Mouse (Mus musculus): ENCODE data around the gene Vegfa. TPM values are rescaled to one million over a fixed set of nuclear protein-coding genes. Genes with fewer than 3 reads are reported as not detected.

The Vegfa gene
- polyA plus RNA-seq, 1 experiment from 2014 or later: 4.1 TPM

DNA sequence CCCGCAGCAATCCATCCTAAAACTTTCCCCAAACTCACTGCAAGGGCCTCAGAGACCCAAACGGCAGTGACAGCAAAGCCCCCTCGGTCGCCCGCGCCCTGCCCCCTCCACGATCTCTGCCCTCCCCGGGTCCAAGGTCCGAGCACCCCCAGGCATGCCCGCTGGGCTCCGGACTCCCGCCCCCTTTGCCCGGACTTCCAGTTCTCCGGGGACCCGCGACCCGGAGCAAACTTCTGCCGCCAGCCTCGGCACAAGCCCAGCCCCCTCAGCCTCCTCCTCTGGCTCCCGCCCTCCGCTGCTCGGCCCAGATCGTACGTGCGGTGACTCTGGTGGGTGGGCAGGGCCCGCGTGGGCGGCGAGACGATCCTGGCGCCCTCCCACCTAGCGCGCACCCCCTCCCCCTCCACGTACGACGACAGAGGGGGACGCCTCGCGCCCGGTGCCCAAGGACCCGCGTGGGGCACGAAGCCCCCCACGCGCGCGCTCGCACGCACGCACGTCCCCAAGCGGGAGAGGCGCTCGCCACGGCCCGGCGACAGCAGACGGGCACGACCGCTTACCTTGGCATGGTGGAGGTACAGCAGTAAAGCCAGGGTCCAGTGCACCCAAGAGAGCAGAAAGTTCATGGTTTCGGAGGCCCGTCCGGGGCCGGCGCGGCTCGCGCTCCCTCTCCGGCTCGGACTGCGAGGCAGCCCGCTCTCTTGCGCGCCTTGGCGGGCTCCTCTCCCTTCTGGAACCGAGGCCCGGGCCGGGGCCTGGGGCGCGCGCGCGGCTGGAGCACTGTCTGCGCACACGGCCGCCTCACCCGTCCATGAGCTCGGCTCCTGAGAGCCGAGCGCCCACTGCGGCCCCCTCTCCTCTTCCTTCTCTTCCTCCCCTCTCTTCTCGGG is 1.2 kb downstream of the Vegfa start:
- Histone ChIP-seq H3K36me3 (no peaks in the 10 kb centered on the region), H3K4me2 (peak overlapping the region; percentile 95), H3K27ac (peak overlapping the region; percentile 91), H3K4me1 (replicated peaks) (peaks cover 58% of the 10 kb centered on the region), H3K9me3 (no peaks in the 10 kb centered on the region), H3K4me3 (peak overlapping the region; percentile 86), H3K27me3 (peaks cover 5% of the 10 kb centered on the region; the same call in 1 of the 2 replicates), H3K9ac (peak overlapping the region; percentile 93)
- ATAC-seq (ENCODE audit: low FRiP score): peak; percentile 52
- WGBS: under 1% methylated on average over 84 of the region's 92 CpGs

DNA sequence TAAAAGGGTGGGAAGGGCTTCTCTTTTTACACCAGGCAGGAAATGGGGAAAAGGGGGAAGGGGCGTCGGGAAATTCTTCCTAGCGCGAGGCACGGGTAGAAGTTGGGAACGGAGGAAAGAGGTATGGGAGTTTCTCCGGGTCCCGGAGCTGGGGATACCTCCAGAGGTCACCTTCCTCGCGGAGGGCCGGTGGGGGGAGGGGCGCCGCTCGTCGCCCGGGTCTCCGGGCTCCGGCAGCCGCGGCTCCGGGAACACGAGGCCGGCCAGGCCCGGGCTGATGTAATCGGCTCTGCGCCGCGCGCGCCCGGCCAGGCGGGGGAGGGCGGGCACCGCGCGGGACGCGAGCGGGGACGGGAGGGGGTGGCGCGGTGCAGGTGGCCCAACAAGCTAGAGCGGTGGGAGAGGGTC is 1.8 kb downstream of the Vegfa start:
- peak; percentile 26; the same call in 1 of the 2 replicates for ATAC-seq (ENCODE audit: low FRiP score)
- WGBS: 0% methylated on average over 34 of the region's 43 CpGs
- Histone ChIP-seq H3K9ac (peak overlapping the region; percentile 93), H3K4me3 (peak overlapping the region; percentile 86), H3K36me3 (peaks cover 2% of the 10 kb centered on the region; the same call in 1 of the 2 replicates), H3K9me3 (no peaks in the 10 kb centered on the region), H3K4me2 (peak overlapping the region; percentile 95), H3K27ac (peak overlapping the region; percentile 91), H3K27me3 (peaks cover 5% of the 10 kb centered on the region; the same call in 1 of the 2 replicates), H3K4me1 (replicated peaks) (peaks cover 63% of the 10 kb centered on the region)

DNA sequence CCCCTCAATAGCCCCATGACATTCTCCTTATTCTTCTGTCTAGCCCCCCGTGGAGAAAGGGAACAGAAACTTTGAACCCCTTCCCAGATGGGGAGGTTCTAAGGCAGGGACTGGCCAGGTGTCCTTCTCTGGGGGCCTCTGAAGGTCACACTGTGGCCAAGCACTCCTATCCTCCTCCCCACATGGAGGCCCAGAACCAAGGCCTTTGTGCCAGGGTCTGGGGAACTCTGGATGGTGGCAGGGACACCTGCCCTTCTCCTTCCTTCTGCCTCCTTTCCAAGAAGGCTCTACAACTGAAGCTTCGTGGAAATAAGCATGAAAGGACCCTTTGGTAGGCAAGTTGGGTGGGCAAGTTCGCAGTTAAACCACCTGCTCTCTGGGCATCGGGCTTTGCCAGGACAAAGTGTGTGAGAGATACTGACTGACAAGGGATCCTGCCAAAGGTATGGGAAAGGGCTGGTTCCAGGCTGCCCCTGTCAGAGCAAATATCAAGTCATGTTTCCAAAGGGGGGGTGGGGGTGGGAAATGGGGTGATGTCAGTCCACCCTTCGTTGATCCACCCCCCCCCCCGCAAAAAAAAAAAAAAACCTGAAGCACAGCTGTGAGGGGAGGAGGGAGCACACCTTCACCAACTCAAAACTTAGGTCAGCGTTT is 2.5 kb downstream of the Vegfa start:
- H3K4me1 ChIP-seq (replicated peaks): peaks cover 63% of the 10 kb centered on the region
- no peaks in the 10 kb centered on the region for H3K9me3 ChIP-seq
- ATAC-seq (ENCODE audit: low FRiP score): no peak
- peak overlapping the region; percentile 93 for H3K9ac ChIP-seq
- peak overlapping the region; percentile 91 for H3K27ac ChIP-seq
- H3K36me3 ChIP-seq: peaks cover 8% of the 10 kb centered on the region
- H3K27me3 ChIP-seq: no peaks in the 10 kb centered on the region
- peak overlapping the region; percentile 86 for H3K4me3 ChIP-seq
- H3K4me2 ChIP-seq: peak overlapping the region; percentile 95
- WGBS: 13% methylated on average over 5 of the region's 7 CpGs

DNA sequence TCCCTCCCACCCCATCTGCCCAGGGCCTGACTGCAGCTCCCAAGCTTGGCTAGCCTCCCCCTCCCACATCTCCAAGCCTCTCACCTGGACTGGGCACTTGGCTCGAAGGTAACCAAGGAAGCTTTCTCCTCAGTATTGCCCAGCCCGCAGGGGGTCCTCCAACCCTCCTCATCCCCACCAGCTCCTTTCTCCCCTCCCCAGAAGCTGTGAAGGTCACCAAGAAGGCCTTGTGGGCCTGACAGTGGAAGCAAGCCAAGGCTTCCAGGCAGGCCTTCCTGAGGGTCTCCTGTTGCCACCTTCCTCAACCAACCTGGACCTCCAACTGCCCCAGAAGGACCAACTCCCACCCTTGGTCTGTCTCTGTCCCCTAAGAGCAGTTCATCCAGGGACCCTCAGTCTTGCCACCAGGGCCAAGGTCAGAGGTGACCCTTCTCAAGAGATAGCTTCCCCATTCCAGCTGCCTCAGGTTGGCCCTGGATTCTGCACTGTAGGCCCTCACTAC is 3.1 kb downstream of the Vegfa start:
- peak overlapping the region; percentile 86 for H3K4me3 ChIP-seq
- H3K27me3 ChIP-seq: no peaks in the 10 kb centered on the region
- H3K36me3 ChIP-seq: peaks cover 14% of the 10 kb centered on the region
- ATAC-seq (ENCODE audit: low FRiP score): no peak
- H3K4me2 ChIP-seq: peak overlapping the region; percentile 95
- no peaks in the 10 kb centered on the region for H3K9me3 ChIP-seq
- H3K4me1 ChIP-seq (replicated peaks): peaks cover 63% of the 10 kb centered on the region
- H3K27ac ChIP-seq: peak overlapping the region; percentile 91; the same call in 1 of the 2 replicates
- peak overlapping the region; percentile 93 for H3K9ac ChIP-seq
- WGBS: 59% methylated on average over 2 of the region's 2 CpGs

DNA sequence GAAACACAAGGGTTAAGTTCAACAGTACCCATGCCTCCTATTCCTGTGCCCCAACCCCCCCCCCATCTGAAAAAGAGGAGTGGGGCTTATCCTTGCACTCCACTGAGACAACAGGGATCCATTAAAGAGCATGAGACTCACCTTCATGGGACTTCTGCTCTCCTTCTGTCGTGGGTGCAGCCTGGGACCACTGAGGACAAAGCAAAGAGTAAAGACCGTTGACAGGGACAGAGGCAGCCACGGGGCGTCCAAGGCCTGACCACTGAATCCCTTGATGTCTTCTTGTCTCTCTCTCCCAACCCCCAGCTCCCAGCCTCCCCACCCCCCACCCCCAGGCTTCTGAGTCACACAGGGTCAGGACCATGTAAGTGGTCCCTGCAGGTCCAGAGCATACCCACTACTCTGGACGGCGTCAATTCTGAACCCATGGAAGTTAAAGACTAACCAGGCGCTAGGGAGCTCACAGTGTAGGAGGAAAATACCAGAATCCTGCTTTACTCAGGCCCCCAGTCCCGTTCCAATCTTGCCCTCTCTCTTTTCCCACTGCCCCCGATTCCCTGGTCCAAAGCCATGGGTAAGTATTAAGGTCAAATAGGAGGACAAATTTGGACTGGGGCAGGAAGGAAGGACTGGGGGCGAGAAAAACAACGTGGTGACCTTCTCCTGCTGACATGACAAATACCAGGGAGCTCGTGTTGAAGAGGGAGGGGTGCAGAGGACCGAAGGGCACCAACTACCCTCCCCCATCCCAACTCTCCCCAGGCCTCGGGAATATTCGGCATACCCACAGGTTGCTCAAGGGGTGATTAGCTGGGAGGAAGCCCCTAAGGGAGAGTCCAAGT is 3.7 kb downstream of the Vegfa start:
- H3K27me3 ChIP-seq: no peaks in the 10 kb centered on the region
- peaks cover 57% of the 10 kb centered on the region for H3K4me1 ChIP-seq (replicated peaks)
- peak overlapping the region; percentile 93 for H3K9ac ChIP-seq
- peak overlapping the region; percentile 95 for H3K4me2 ChIP-seq
- H3K36me3 ChIP-seq: peaks cover 21% of the 10 kb centered on the region
- no peaks in the 10 kb centered on the region for H3K9me3 ChIP-seq
- peak overlapping the region; percentile 86 for H3K4me3 ChIP-seq
- 22% methylated on average over 15 of the region's 15 CpGs for WGBS
- peak overlapping the region; percentile 91 for H3K27ac ChIP-seq
- ATAC-seq (ENCODE audit: low FRiP score): no peak

DNA sequence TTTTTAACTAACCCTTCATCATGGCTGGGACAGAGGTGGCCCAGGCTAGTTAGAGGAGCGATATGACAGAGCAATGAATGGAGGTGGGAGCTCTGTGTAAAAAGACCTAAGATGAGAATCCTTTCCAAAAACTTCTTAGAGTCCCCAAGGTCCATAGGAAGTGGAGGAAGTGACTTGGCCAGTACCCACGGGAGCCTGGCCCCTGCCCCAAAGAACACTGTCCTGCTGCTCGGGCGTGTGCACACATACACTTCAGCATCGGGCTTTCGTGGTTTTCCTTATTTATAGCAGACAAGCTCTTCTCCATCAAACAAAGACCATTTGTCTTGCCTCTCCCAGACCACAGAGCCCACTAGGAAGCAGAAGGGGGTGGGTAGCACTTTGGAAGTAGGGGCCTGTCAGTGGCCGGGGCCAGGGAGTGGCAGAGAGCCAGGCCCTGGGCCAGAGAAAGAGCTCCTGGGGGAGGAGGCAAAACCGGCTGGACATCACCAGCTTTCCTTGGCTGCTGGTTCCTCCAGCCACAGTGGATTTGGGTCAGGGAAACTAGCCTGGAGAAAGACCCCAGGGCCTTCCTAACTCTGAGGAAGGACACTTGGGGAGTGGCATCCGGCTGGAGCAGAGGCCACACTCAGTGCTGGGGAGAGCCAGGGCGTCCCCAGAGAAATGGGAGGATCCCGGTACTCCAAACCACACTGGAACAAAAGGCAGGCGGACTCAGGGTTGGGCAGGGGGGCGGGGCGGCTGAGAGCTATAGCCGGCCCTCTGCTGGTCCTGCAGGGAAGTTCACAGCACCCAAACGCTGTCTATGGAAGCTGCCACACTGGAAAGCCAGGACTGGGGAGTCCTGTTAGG is 4.9 kb downstream of the Vegfa start:
- peaks cover 48% of the 10 kb centered on the region for H3K4me1 ChIP-seq (replicated peaks)
- no peaks in the 10 kb centered on the region for H3K9me3 ChIP-seq
- peak; percentile 33 for ATAC-seq (ENCODE audit: low FRiP score)
- no peaks in the 10 kb centered on the region for H3K27me3 ChIP-seq
- H3K9ac ChIP-seq: peak overlapping the region; percentile 93
- H3K4me3 ChIP-seq: peak overlapping the region; percentile 86
- peaks cover 32% of the 10 kb centered on the region for H3K36me3 ChIP-seq
- H3K4me2 ChIP-seq: peak overlapping the region; percentile 95
- peak overlapping the region; percentile 91 for H3K27ac ChIP-seq
- WGBS: 8% methylated on average over 16 of the region's 16 CpGs

DNA sequence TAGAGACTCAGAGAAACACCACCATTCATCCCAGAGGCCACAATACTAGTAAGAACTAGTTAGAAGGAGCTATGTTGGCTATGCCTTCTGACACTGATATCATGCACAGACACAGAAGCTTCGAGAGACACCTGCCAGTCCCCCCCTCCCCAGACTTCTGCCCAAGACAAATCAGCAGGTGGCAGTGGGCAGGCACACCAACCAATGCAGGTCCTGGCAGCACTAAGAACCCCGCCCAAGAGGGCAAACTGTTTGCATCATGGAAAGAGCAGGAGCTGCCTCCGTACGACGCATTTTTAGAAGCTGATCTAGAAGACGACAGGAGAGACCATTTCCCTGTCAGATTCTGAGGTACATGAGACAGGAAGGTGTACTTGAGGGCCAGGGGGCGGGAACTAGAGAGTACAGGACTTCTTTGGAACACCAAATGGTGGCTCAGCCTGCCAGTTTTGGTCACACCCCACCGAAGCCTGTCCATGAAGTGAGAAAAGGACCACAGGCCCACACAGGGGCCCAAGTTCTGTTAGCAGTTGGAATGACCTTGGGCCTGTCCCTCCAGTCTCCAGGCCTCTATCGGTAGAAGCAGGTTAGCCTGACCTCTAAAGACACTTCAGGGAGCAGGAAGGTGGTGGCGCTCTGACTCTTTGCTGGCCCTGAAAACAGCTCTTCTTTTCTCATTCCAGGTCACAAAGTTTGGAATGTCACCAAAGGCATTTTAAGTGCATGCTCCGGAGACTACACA is 6.1 kb downstream of the Vegfa start:
- Histone ChIP-seq H3K36me3 (peaks cover 43% of the 10 kb centered on the region), H3K4me2 (0 out of 2 replicates have a peak overlapping the region, but pooled peaks have one; percentile 95), H3K4me1 (replicated peaks) (peaks cover 47% of the 10 kb centered on the region), H3K9ac (no peak overlapping the region), H3K4me3 (no peak overlapping the region), H3K27me3 (no peaks in the 10 kb centered on the region), H3K9me3 (no peaks in the 10 kb centered on the region), H3K27ac (no peak overlapping the region)
- ATAC-seq (ENCODE audit: low FRiP score): no peak
- 91% methylated on average over 11 of the region's 11 CpGs for WGBS

DNA sequence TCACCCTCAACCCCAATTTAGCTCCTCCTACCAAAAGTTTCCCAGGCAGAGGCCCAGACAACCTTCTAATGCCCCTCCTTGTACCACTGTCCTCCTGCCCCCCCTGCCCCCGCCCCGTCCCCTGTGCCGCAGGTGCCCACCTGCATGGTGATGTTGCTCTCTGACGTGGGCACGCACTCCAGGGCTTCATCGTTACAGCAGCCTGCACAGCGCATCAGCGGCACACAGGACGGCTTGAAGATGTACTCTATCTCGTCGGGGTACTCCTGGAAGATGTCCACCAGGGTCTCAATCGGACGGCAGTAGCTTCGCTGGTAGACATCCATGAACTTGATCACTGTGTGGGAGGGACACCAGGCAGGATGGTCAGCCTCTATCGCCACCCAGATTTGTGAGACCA is 7.0 kb downstream of the Vegfa start:
- H3K4me3 ChIP-seq: no peak overlapping the region
- H3K36me3 ChIP-seq: peaks cover 52% of the 10 kb centered on the region
- no peaks in the 10 kb centered on the region for H3K27me3 ChIP-seq
- H3K4me2 ChIP-seq: no peak overlapping the region
- peaks cover 47% of the 10 kb centered on the region for H3K4me1 ChIP-seq (replicated peaks)
- no peak overlapping the region for H3K27ac ChIP-seq
- H3K9ac ChIP-seq: no peak overlapping the region
- no peaks in the 10 kb centered on the region for H3K9me3 ChIP-seq
- ATAC-seq (ENCODE audit: low FRiP score): no peak
- WGBS: 93% methylated on average over 15 of the region's 15 CpGs

DNA sequence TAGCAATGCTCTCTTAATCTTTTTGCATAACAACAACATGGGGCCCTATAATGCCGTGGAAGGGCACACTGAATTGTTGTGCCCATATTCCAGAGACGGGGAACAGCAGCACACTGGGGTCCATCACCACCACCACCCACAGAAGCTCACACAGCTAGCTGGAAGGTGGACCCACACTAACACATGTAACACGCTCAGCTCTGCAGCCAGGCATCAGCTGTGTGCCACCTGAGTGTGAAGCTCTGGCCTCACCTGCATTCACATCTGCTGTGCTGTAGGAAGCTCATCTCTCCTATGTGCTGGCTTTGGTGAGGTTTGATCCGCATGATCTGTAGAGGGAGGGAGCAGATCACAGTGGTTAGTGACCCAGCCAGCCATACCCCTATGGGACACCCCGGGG is 8.0 kb downstream of the Vegfa start:
- no peak for ATAC-seq (ENCODE audit: low FRiP score)
- Histone ChIP-seq H3K36me3 (peaks cover 62% of the 10 kb centered on the region), H3K27me3 (no peaks in the 10 kb centered on the region), H3K9me3 (no peaks in the 10 kb centered on the region), H3K4me3 (no peak overlapping the region), H3K27ac (no peak overlapping the region), H3K4me2 (no peak overlapping the region), H3K4me1 (replicated peaks) (peaks cover 37% of the 10 kb centered on the region), H3K9ac (no peak overlapping the region)
- WGBS: 93% methylated on average over 5 of the region's 5 CpGs

DNA sequence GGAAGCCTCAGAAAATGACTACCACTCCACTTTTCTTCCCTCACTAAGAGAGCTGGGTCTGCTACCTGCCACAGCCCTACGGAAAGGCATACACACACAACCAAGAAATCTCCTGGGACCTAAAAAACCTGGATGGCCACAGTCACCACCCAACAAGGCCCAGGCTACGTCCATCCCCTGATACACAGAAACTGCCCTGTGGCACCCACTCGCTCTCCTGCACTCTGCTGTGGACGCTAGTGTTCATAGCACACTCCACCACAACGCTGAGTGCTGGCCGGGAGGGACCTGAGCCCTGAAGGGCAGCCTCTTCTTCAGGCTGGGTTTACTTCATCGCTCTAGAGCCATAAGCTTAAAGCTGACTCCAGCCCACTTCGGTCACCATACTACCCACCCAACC is 8.6 kb downstream of the Vegfa start:
- 96% methylated on average over 8 of the region's 8 CpGs for WGBS
- no peak for ATAC-seq (ENCODE audit: low FRiP score)
- H3K9me3 ChIP-seq: no peaks in the 10 kb centered on the region
- H3K36me3 ChIP-seq: peaks cover 68% of the 10 kb centered on the region
- no peak overlapping the region for H3K27ac ChIP-seq
- no peak overlapping the region for H3K9ac ChIP-seq
- no peak overlapping the region for H3K4me2 ChIP-seq
- peaks cover 31% of the 10 kb centered on the region for H3K4me1 ChIP-seq (replicated peaks)
- H3K27me3 ChIP-seq: no peaks in the 10 kb centered on the region
- no peak overlapping the region for H3K4me3 ChIP-seq
